Mouse (Mus musculus) cortical plate, adult 2 months (tissue): ENCODE results near the gene Gm14124. TPM values are rescaled to one million over a fixed set of nuclear protein-coding genes. Genes with fewer than 3 reads are reported as not detected.

Source experiments
- H3K27ac ChIP-seq: fragments of 200-500 bp; 2 replicates; pipeline ENCODE4 v1.5.1; 2012; ENCODE audit warnings: low read length, control low read depth, inconsistent platforms; ENCODE audit not compliant: insufficient read depth
- H3K4me1 ChIP-seq: fragments of 200-500 bp; 2 replicates; pipeline ENCODE4 v1.6.1; 2011; ENCODE audit warnings: low read length; ENCODE audit not compliant: control insufficient read depth, insufficient read depth
- H3K4me3 ChIP-seq: fragments of 200-500 bp; 2 replicates; pipeline ENCODE4 v1.5.1; 2011; ENCODE audit warnings: mild to moderate bottlenecking, low read length, control low read depth; ENCODE audit not compliant: insufficient read depth
- CTCF ChIP-seq: fragments of 200-500 bp; IDR thresholded peaks from 2 replicates; pipeline ENCODE4 v1.5.1; 2011; ENCODE audit warnings: mild to moderate bottlenecking, control low read depth, low read length; ENCODE audit not compliant: insufficient read depth; ENCODE audit errors: extremely low read depth
- POLR2A ChIP-seq: fragments of 200-500 bp; IDR thresholded peaks from 2 replicates; pipeline ENCODE4 v1.6.1; 2011; ENCODE audit warnings: mild to moderate bottlenecking, low read length, control low read depth; ENCODE audit not compliant: insufficient read depth; ENCODE audit errors: extremely low read depth
- polyA plus RNA-seq: library from polyadenylated mRNA; depleted of rRNA; stranded (reverse); fragments of >200 nt; gene quantifications from 2 replicates; pipeline ENCODE4 v1.2.3, GENCODE M21; 2012; rRNA removed

Gene Gm14124
- polyA plus RNA-seq, 1 experiment: 0.04 TPM

DNA sequence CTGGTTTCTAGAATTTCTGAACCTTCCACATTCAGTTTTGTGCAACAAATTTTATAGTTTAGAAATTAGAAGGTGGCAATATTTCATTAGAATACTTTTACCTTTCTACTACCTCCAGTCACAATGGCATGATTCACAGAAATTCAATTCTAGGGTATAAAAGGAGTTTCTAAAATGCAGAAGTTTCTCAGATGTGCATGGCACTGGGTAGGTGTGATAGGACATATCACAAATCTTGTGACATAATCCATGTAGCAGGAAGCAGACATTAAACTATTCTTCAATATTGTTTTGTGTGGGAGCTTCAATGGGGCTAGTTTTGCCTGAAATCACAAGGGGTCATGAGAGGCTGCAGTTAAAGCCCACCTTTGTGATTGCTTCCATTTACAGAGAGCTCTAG is 58.8 kb downstream of the Gm14124 start:
- no peak overlapping the region for H3K4me3 ChIP-seq
- no peak overlapping the region for H3K27ac ChIP-seq
- H3K4me1 ChIP-seq: no peaks in the 10 kb centered on the region
- TF ChIP-seq POLR2A (no peak), CTCF (no peak)

GRCm38 (mm10) chr2:150318973-150319372 is 61.7 kb downstream of the Gm14124 start:
- Histone ChIP-seq H3K27ac (no peak overlapping the region), H3K4me3 (no peak overlapping the region), H3K4me1 (no peaks in the 10 kb centered on the region)
- TF ChIP-seq CTCF (no peak), POLR2A (no peak)

Other genes with a start within 250 kb of the Gm14124 start
- 3.9 and 4.7 TPM in 2 replicates for gene Zfp120, start 120.8 kb upstream of the Gm14124 start, polyA plus RNA-seq
- gene Gm10770, start 77.8 kb upstream of the Gm14124 start, polyA plus RNA-seq: not detected in 2 replicates
- 0.10 TPM in 1 of 2 replicates, not detected in the other for gene Gm14139, start 75.8 kb upstream of the Gm14124 start, polyA plus RNA-seq
- 2.3 and 2.5 TPM in 2 replicates for gene Zfp937, start 39.4 kb upstream of the Gm14124 start, polyA plus RNA-seq
- gene Gm21994, start 1.9 kb upstream of the Gm14124 start, polyA plus RNA-seq: 0.38 and 0.68 TPM in 2 replicates
- not detected in 2 replicates for gene Gm10130, start 66.2 kb downstream of the Gm14124 start, polyA plus RNA-seq
- 2.7 and 4.4 TPM in 2 replicates for gene 3300002I08Rik, start 105.2 kb downstream of the Gm14124 start, polyA plus RNA-seq
- 1.2 and 1.4 TPM in 2 replicates for gene Zfp442, start 194.0 kb downstream of the Gm14124 start, polyA plus RNA-seq
- not detected in 2 replicates for gene Zfp345, start 227.6 kb downstream of the Gm14124 start, polyA plus RNA-seq